Mouse (Mus musculus): ENCODE measurements around the gene 6030468B19Rik. TPM values are rescaled to one million over a fixed set of nuclear protein-coding genes. Genes with fewer than 3 reads are reported as not detected.

Gene 6030468B19Rik
- total and polyA plus RNA-seq, 3 experiments, result 2.7 to 5.1 TPM; not detected in 1

GRCm38 (mm10) chr11:117844997-117845396 lies 47.5 kb downstream of the 6030468B19Rik start:
- H3K4me1 ChIP-seq (ENCODE audit: control insufficient read depth in 1 of 2, insufficient read depth in 2 of 2, low read length in 2 of 2), result peaks cover 13 to 18% of the 10 kb centered on the region in 2 experiments
- TF ChIP-seq POLR2AphosphoS2 (IDR thresholded peaks at IDR 0.05; ENCODE audit: low read length), result no peak
- TF ChIP-seq POLR2A (IDR thresholded peaks at IDR 0.05; ENCODE audit: control insufficient read depth in 1 of 2, insufficient read depth in 1 of 2, low read depth in 1 of 2, low read length in 2 of 2, poor library complexity in 1 of 2), result no peak
- no peak for TF ChIP-seq HCFC1 (IDR thresholded peaks at IDR 0.05; ENCODE audit: low read depth, low read length)
- TF ChIP-seq RCOR1 (IDR thresholded peaks at IDR 0.05; ENCODE audit: low read depth, low read length), result peak; percentile 77
- TF ChIP-seq NRF1 (IDR thresholded peaks at IDR 0.05; ENCODE audit: insufficient read depth, low read depth, low read length, poor library complexity, severe bottlenecking), result no peak
- no peak for TF ChIP-seq ELF1 (IDR thresholded peaks at IDR 0.05; ENCODE audit: low read depth, low read length)
- TF ChIP-seq MEF2A (IDR thresholded peaks at IDR 0.05; ENCODE audit: extremely low read depth, insufficient replicate concordance, low read depth, low read length, poor library complexity, severe bottlenecking), result no peak
- no peak for TF ChIP-seq EP300 (IDR thresholded peaks at IDR 0.05; ENCODE audit: low read depth in 1 of 2, low read length in 2 of 2)
- no peak overlapping the region for H3K9ac ChIP-seq (ENCODE audit: control insufficient read depth, low read depth, low read length, poor library complexity, severe bottlenecking)
- H3K9me3 ChIP-seq (replicated peaks; ENCODE audit: insufficient read depth, low read length), result no peaks in the 10 kb centered on the region
- H3K27ac ChIP-seq (ENCODE audit: control insufficient read depth, low read depth, low read length), result no peak overlapping the region
- H3K79me2 ChIP-seq (ENCODE audit: control insufficient read depth, insufficient read depth, low read length, poor library complexity), result peaks cover 13% of the 10 kb centered on the region
- H3K36me3 ChIP-seq (ENCODE audit: control insufficient read depth in 1 of 2, insufficient read depth in 2 of 2, low read length in 2 of 2), result peaks cover 0 to 13% of the 10 kb centered on the region in 2 experiments; a peak in 2 of 4 replicates
- H3K27me3 ChIP-seq (ENCODE audit: control insufficient read depth in 1 of 2, insufficient read depth in 2 of 2, low read length in 2 of 2), result no peaks in the 10 kb centered on the region
- no peak overlapping the region for H3K4me3 ChIP-seq (ENCODE audit: control insufficient read depth in 1 of 2, insufficient read depth in 1 of 2, low read depth in 2 of 2, low read length in 2 of 2)
- DNase-seq (ENCODE audit: low read depth, low spot score), result no peak

- no peak overlapping the region for H3K27ac ChIP-seq (ENCODE audit: control insufficient read depth, low read depth, low read length)
- peaks cover 19% of the 10 kb centered on the region for H3K79me2 ChIP-seq (ENCODE audit: control insufficient read depth, insufficient read depth, low read length, poor library complexity)
- H3K9me3 ChIP-seq (replicated peaks; ENCODE audit: insufficient read depth, low read length), result no peaks in the 10 kb centered on the region
- no peak overlapping the region for H3K9ac ChIP-seq (ENCODE audit: control insufficient read depth, low read depth, low read length, poor library complexity, severe bottlenecking)
- H3K4me3 ChIP-seq (ENCODE audit: control insufficient read depth in 1 of 2, insufficient read depth in 1 of 2, low read depth in 2 of 2, low read length in 2 of 2), result no peak overlapping the region
- peaks cover 3 to 18% of the 10 kb centered on the region in 2 experiments for H3K36me3 ChIP-seq (ENCODE audit: control insufficient read depth in 1 of 2, insufficient read depth in 2 of 2, low read length in 2 of 2)
- no peak for TF ChIP-seq CHD1 (IDR thresholded peaks at IDR 0.05; ENCODE audit: low read depth, low read length)
- no peak for TF ChIP-seq MAFK (IDR thresholded peaks at IDR 0.05; ENCODE audit: borderline replicate concordance, low read depth, low read length)
- no peak for TF ChIP-seq SMC3 (IDR thresholded peaks at IDR 0.05; ENCODE audit: low read depth, low read length)
- no peak for TF ChIP-seq TBP (IDR thresholded peaks at IDR 0.05; ENCODE audit: low read depth, low read length)
- no peak for TF ChIP-seq GABPA (IDR thresholded peaks at IDR 0.05; ENCODE audit: low read depth, low read length)
- no peak for TF ChIP-seq USF1 (IDR thresholded peaks at IDR 0.05; ENCODE audit: low read depth, low read length)
- no peak for TF ChIP-seq USF2 (IDR thresholded peaks at IDR 0.05; ENCODE audit: borderline replicate concordance in 1 of 2, insufficient read depth in 1 of 2, low read depth in 1 of 2, low read length in 2 of 2)
- no peak for TF ChIP-seq POLR2AphosphoS5 (IDR thresholded peaks at IDR 0.05; ENCODE audit: borderline replicate concordance, low read depth, low read length)
- no peak for TF ChIP-seq ZC3H11A (IDR thresholded peaks at IDR 0.05; ENCODE audit: low read depth, low read length)
- no peak for TF ChIP-seq KAT2A (conservative IDR thresholded peaks at IDR 0.05; ENCODE audit: low read depth, low read length)
- no peak for TF ChIP-seq POLR2AphosphoS2 (IDR thresholded peaks at IDR 0.05; ENCODE audit: low read length)
- no peak for TF ChIP-seq E2F4 (IDR thresholded peaks at IDR 0.05; ENCODE audit: borderline replicate concordance, low read depth, low read length)
- TF ChIP-seq POLR2A (IDR thresholded peaks at IDR 0.05; ENCODE audit: control insufficient read depth in 1 of 2, insufficient read depth in 1 of 2, low read depth in 1 of 2, low read length in 2 of 2, poor library complexity in 1 of 2), result no peak
- TF ChIP-seq MAZ (IDR thresholded peaks at IDR 0.05; ENCODE audit: low read depth, low read length), result no peak
- TF ChIP-seq UBTF (IDR thresholded peaks at IDR 0.05; ENCODE audit: borderline replicate concordance, insufficient read depth, low read depth, low read length), result no peak
- no peak for TF ChIP-seq ETS1 (IDR thresholded peaks at IDR 0.05; ENCODE audit: low read depth, low read length)
- TF ChIP-seq BHLHE40 (IDR thresholded peaks at IDR 0.05; ENCODE audit: borderline replicate concordance, low read depth, low read length), result no peak
- no peaks in the 10 kb centered on the region for H3K27me3 ChIP-seq (ENCODE audit: control insufficient read depth in 1 of 2, insufficient read depth in 2 of 2, low read length in 2 of 2)
- no peak for DNase-seq (ENCODE audit: low read depth, low spot score)
- peaks cover 19% of the 10 kb centered on the region in 2 experiments for H3K4me1 ChIP-seq (ENCODE audit: control insufficient read depth in 1 of 2, insufficient read depth in 2 of 2, low read length in 2 of 2)
Measured at GRCm38 (mm10) chr11:117845651-117846050, 48.2 kb downstream of the 6030468B19Rik start.

Measured in MEL (cell line).